Mouse (Mus musculus): ENCODE measurements around the gene Arih1.

GRCm38 (mm10) chr9:59485511-59486075 is 825 bp downstream of the Arih1 start:
- no peak for TF ChIP-seq POLR2A (IDR thresholded peaks at IDR 0.05; ENCODE audit: low read depth, low read length)
- no peak for TF ChIP-seq CTCF (IDR thresholded peaks at IDR 0.05; ENCODE audit: borderline replicate concordance, insufficient read depth, low read length)
